Mouse (Mus musculus) forelimb bud, embryonic 11.5 days (tissue): Measurements from ENCODE around the gene Prdm16.

Experiments used
- DNase-seq: peaks from one replicate; pipeline ENCODE4 v3.0.0-alpha.2; 2012; ENCODE audit warnings: low read depth, low spot score

Prdm16 gene

DNA sequence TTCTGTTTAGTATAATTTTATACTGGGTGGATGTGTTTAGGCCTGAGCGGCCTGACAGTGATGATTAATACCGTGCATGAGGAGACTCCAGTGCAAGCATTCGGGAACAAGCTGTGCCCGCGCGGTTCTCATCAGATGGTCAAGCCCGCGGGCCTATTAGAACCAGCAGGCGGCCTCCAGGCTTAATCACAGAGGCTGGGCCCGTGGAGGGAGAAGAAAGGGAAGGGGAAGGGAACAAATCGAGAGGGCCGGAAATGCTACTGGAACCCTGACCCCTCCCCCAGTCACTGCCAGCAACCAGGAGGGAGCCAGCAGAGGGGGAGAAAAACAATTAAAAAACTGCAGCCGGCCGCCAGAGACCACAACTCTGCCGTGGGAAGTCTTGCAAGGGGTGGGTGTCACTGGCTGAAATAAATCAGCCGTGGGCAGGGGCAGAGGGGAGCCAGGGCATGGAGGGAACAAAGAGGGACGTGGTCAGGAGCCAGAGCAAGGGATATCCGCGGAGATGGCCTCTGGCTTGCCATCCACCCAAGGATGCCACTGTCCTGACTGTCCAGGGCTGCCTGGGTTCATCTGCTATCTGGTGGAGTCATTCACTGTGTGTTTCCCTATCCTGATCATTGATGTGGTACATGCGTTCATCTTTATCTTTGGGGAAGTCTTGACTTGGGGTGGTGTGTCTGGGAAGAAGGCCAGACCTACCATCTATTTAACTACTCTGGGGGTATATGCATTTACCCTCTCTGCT lies 246.2 kb downstream of the Prdm16 start:
- peak; percentile 78 for DNase-seq

DNA sequence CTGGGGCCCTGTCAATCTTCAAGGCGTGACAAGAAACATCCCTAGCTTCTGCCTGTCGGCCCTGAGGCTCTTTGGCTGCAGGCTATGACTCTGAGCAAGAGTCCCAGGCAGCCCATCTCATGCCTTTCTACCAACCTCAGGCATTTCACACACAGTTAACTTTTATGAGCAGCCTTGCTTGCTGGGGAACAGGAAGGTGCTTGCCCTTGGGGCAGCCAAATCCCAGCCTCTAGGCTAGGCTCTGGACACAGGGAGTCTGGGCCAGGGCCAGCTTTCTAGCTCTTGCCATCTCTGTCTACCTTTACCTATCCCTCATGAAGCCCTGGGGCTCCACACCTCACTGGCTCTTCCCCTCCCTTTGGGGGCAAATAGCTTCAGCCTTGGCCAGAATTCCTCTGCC lies 247.0 kb downstream of the Prdm16 start:
- no peak for DNase-seq

DNA sequence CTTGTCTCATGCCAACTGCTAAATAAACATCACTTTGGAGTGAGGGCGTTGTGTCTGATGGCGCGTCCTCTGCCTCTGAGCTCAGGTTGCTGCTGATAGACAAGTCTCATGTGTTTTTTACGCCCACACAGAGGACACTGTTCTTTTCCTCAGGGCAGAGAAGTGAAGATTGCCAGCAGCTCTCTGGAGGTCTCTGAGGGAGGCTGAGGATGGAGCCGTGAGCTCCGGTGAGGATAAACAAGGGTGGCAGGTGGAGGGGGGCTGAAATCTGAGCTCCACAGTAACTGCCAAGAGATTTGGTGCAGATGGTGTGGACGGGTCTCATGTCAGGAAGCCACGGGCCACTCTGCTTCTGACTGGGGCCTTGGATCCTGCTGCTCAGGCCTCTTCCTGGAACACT lies 249.9 kb downstream of the Prdm16 start:
- no peak for DNase-seq

DNA sequence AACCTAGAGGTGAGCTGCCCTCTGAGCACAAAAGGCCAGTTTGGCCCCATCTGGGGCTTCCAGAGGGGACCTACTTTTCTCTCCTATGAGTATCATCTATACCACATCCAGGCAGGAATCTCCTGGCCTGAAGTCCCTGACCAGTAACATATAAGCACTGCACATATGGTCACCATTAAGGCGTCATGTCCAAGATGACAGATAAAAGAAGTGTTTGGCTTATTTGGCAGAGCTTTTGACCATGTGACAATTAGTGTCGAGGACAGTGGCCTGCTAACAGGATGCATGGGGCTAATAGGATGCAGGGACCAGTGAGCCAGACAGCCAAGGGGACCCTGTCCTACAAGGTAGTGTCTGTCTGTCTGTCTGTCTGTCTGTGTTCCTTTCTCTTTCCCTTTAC lies 250.8 kb downstream of the Prdm16 start:
- DNase-seq, result no peak

DNA sequence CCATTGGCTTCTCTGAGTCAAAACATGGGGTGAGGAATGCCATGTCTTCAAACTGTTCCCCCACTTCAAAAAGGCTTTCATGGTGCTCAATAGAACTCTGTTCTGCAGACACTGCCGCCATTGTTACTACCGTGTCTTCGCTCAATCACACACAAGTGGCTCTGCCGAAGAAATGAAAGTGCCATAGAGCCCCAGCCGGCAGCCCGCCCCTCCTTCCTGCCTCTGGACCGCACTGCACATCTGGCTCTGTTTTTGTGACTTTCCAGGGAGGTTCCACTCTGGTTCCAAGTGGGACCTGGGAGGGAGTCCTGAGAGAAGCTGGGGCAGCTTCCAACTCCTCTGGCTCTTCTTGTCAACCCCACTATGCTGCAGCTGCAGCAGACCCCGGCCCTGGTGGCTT lies 251.5 kb downstream of the Prdm16 start:
- DNase-seq, result no peak

DNA sequence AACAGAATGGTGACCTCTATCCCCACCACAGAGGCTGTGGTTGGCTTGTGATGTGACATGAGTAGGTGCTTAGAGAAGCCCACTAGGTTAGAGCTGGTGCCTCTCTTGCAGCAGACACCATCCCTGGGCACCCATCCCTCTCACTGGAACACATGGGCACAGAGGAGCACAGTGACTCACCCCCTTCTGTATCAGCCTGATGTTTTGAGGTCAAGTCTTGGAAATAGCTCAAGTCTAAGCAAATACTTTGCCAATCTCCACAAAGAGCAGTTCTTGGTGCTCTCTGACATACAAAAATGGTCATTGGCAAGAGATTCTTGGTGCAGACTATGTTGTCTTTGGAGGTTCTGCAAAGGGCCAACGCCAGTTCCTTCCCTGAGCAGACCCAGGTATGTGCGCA lies 257.8 kb downstream of the Prdm16 start:
- no peak for DNase-seq

DNA sequence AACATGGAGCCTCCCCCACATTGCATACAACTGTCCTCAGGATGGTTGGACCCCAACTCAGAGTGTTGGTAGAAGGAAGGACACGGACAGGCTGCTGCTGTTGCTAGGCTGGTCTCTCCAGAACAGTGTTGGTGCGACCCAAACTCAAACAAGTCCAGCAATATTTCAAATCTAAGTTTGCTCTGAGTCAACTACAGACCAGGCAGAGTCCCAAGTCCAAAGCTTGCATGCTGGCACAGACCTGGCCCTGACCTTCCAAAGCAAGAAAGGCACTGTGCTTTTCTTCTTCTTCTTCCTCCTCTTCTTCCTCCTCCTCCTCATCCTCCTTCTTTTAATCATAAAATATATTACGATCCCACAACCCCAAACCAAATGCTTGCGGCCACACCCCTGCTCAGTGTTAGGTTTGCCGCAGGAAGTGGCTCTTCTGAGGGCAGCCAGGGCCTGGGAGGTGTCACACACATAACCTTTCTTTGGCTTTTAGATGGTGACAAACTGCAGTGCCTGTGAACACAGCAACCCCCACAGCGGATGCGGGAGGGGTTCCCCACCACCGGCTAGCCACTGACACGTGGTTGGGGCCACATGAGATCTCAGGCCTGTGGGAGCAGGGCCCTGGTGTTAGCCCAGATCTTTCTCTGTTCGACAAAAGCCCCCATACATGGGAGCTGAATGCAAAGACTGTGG lies 260.6 kb downstream of the Prdm16 start:
- no peak for DNase-seq

DNA sequence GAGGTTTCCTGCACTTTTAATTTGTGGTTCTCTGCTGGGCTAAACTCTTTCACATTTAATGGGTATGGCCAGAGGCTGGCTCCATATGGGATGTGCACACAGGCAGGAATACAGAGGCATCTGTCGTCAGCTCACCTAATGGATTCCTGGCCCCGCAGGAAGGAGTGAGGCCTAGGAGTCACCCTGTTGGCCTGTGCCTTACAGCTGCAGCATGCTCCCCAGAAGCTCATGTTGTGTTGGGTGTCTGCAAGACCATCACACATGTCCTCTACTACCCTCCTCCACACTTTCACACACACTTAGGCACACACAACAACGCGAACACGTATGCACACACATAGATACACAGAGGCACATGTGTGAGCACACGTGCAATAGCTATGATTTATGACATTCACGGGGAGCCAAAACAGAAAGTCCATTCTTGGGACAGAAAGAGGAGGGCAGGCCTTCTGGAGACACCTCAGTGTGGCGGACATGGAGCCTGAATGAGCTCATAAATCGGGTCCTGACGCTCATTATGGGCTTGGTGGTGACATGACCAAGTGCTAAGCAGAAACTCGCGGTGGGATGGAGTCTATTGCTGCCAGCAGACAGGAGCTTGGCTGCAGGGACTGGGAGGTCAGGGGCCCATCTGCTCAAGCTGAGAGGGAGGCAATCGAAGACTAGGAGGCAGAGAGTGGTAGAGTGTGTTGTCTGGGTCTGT lies 265.0 kb downstream of the Prdm16 start:
- DNase-seq, result peak; percentile 87

DNA sequence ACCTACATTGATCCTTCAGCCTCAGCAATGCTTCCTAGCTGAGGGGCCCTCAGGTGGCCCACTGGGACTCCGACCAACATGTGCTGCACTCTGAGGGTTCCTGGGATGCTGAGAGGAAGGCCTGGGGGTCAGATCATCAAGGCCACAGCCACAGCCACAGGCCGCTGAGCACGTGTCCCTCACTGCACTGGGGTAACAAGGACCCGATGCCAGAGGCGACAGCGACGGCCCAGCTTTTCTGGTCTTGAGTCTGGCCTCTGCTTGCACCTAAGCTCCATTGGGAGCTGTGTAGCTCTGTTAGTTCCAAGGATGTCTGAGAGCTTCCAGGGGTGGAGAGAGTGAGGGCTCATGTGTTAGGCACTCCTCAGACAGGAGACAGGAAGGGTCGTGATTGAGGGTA lies 265.8 kb downstream of the Prdm16 start:
- no peak for DNase-seq

DNA sequence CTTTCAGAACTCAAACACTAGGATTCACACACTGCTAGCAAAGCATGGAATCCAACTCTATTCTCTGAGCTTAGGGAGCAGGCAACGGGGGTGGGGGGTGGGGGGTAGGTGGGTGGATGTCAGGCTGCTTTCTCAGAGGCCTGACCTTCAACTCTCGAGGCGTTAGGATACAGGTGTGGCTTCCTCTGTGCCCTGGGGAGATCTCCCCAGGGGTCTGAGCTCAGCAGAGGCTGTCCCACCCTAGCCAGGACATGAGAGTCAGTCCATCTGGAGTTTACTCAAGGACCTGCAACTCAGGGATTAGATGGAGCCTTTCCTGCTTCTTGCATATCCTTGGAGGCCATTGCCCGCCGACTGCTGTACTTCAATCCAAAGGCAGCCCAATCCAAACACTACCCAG lies 267.6 kb downstream of the Prdm16 start:
- no peak for DNase-seq

DNA sequence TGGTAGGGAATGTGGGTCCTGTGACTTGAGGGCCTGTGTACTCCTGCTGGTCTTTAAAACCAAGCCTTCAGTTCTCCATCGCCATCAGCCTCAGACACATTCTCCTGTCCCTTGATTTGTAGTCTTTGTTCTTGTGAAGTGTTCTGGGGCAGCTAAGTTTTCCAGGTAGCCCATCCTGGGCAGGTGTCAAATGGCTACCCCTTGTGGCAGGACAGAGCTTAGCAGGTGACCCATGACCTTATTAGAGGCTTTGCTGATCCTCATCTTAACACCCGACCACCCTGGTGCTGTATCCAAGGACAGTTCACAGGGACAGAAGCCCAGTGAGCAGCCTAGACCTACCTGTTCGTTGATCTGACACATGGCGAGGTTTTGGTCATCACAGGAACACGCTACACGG lies 269.8 kb downstream of the Prdm16 start:
- DNase-seq, result no peak

DNA sequence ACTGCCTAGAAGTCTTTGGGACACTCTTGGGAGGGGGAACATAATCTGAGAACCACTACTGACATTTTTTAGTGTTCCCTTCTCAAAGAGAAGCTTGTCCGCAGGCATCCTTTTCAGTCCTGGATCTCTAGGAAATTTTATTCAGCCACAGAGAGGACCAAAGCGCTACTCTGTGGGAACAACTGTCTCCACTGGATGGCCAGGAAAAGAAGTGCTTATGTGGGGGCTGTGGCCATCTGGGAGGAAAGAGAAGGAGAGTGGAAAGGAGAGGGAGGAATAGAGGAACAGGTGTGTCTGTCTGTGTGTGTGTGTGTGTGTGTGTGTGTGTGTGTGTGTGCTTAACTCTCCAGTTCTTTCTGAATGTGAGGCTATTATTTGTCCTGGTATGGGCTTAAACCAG lies 271.9 kb downstream of the Prdm16 start:
- DNase-seq, result no peak

DNA sequence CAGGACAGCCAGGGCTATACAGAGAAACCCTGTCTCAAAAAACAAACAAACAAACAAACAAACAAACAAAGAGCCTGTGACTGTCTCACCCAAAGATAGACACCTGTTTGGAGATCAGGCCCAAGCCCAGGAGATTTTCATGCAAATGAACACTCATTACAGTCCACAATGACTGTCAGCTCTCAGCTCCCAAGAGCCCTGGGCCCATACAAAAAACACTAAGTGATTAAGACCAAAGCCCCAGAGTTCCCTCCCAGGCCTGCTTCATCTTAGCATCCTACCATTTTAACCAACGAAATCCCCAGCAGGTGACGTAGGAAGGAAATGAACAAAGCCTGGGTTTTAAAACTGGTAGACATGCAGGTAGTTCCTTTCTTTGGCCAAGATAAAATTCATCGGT lies 275.8 kb downstream of the Prdm16 start:
- no peak for DNase-seq

DNA sequence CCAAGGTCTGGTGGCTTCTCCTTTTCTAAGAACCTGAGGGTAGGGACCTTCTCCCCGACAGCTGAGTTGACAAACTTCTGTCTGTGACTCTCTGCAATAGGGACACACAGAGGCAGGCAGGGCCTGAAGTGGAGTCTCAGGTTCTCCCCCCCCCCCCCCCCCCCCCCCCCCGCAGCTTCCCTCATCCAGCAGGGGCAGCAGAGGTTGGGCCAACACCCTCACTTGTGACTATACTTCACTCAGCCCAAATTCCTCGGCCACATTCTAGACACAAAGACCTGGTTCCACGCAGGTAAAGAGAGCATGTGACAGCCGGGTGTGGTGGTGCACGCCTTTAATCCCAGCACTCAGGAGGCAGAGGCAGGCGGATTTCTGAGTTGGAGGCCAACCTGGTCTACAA lies 276.2 kb downstream of the Prdm16 start:
- DNase-seq, result no peak

DNA sequence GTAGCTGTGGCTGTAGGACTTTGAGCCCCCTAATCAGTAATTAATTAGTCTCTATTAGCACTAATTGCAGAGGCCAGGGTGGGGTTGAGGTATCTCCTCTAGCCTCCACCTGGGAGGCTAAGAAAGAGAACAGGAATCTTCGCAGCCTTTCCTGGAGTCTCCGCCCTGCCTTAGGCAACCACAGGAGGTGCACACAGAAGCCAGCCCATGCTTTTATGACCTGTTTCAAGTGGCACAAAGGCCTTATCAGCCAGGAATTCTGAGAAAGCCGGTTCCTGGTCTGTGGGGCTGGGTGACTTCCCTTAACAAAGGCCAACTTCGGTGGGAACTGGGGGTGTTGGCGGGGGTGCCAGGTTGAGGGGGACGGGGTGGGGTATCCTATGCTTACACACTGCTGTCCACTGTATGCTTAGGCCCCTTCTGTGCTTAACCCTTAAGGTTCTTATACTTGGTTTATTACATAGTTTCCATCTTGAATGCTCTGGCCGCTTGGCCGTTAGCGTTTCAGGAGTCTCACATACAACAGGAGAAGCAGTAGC lies 276.8 kb downstream of the Prdm16 start:
- DNase-seq, result no peak

DNA sequence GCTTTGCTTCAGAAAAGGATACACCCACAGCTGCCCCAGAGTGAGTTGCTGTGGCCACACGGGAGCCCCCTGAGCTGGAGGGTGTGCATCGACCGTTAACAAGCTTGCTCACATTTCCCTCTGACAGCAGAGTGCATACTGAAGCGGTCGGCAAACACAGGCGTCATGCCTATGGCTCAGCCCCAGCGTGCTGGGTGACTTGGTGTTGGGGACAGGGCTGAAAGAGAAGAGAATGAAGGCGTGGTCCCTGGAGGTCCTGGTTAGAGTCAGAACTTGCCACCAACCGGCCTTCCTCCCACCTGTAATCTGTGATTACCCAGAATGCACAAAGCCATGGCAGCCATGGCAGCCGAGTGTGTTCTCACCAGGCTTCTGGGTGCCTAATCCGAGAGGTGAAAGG lies 277.9 kb downstream of the Prdm16 start:
- no peak for DNase-seq

DNA sequence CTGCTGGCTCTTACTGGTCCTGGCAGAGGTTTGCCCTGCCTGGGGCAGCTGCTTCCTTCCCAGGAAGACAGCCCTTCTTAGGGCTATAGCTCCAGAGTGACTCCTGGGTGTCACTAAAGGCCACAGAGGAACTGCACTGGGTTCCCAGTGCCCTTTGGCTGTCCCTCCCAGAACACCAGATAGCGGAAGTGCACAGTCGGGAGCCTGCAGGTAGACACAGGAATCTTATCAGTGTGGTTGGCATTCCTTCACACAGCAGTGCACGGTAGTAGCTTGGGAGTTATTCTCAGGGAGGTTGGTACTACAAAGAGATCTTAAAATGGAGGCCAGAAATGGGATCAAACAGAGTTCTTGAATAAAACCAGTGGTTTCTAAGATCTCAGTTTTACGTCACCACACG lies 278.3 kb downstream of the Prdm16 start:
- DNase-seq, result no peak

DNA sequence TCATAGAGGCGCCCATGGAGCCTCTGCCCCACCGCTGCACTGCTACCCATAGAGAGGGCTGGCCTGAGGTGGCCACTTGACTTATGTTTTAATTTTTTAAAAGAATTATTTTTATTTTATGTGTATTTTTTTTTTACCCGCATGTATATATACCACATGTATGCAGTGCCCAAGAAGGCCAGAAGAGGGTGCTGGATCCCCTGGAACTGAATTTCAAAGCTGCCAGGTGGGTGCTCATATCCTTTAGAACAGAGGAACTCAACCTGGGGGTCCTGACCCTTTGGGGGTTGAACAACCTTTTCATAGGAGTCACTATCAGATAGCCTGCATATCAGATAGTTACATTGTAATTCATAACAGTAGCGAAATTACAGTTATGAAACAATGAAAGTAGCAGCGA lies 281.3 kb downstream of the Prdm16 start:
- no peak for DNase-seq

DNA sequence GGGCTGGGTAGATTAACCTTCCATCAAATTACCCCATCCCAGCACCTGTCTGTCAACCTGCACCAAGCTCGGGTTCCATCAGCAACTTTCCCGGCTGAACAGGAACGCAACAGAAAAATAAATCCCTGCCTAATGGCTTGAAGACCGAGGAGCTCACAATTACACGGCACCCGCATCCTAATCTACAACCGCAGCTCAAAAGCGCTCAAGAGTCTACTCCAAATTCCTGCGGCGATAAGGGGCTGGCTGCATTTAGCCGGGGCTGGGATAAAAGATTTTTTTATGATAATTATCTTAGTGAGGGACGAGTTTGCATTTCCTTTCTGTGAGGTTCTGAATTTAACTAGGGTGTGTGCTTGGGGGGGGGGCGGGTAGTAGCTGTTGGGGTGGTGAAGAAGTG lies 284.4 kb downstream of the Prdm16 start:
- DNase-seq, result no peak

DNA sequence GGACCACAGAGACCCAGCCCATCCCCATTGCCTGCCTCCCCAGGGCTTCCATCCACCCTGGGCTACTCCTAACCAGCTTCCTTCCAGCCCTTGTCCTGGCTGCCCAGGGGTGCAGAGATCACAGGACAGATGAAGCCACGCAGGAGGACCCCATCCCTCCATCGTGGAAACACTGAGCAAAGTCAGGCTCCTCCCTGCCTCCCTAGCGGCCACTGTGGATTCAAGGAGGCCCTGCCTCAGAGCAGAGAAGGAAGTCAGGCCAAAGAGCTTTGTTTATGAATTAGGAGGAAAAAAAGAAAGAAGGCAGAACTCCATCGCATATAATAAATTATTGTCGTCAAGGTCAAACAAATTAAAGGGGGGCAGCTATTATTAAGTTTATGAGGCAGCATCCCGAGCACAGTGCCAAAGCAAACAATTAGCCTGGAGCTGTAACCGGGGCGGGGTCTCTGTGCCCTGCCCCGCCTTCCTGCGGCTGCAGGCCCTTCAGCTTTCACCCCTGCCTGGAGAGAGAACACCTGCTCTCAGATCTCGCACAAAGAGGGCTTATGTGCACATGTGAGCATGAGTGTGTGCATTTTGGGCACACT lies 288.4 kb downstream of the Prdm16 start:
- no peak for DNase-seq

DNA sequence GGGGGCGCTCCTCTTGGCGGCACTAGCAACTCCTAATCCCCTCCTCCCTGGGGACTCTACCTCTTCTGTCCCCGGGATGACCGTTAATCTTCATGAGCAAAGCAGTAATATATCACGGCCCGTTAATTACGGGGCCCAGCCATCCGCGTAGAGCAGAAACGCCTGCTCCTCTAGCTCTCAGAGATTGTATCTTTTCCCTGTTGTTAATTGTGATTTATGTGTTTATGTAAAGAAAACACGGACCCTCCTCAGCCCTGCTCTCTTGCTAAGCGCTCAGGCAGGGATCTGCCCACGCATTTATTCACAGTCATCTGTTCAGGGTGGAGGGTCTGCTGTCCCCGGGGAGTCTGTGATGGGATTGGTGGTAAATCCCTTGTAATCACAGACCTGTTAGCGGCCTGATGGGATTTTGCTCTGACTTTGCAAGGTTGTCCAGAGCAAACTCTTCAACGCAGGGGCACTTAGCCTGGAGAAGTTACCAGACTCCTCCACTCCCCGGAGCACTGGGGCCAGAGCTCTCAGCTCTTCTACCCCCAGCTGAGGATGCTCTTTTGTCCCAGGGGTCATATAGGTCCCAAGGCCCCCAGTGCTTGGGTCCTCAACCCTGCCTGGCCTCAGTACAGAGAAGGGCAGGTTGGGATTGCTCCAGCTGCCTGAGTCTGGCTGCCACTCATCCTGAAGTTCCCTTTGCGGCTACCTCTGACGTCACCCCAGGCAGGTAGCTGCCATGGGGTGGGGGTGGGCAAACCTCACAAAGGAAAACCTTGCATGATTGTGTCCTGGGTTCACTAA lies 289.7 kb downstream of the Prdm16 start:
- DNase-seq, result no peak
